Mouse (Mus musculus): ENCODE results near the gene Scgb3a1. TPM values are rescaled to one million over a fixed set of nuclear protein-coding genes. Genes with fewer than 3 reads are reported as not detected.

Scgb3a1 gene
- not detected in 2 replicates for polyA plus RNA-seq (2015; fragmentation: Nextera tagmentation; extraction: Ambion mirVana)

GRCm38 (mm10) chr11:49663310-49663709 is at the start of gene Scgb3a1:
Gene Scgb3a1, plus strand, starts transcription at chr11:49663610.
- Histone ChIP-seq H3K4me3 (replicated peaks) (no peak within 1 kb of the TSS), H3K4me1 (no peaks in the 10 kb centered on the region), H3K27me3 (no peaks in the 10 kb centered on the region), H3K27ac (no peak within 1 kb of the TSS), H3K9ac (no peak within 1 kb of the TSS), H3K9me3 (replicated peaks) (no peaks in the 10 kb centered on the region), H3K36me3 (peaks cover 4% of the 10 kb centered on the region; the same call in 1 of the 2 replicates), H3K4me2 (no peak within 1 kb of the TSS)
- 73% methylated on average over 5 of the region's 5 CpGs for WGBS
- no peak for ATAC-seq (replicated peaks; ENCODE audit: low FRiP score)

GRCm38 (mm10) chr11:49615856-49616725 is 47.3 kb upstream of the Scgb3a1 start:
- Histone ChIP-seq H3K9me3 (replicated peaks) (no peaks in the 10 kb centered on the region), H3K27me3 (peaks cover 24% of the 10 kb centered on the region), H3K27ac (no peak overlapping the region), H3K4me2 (no peak overlapping the region), H3K4me1 (peaks cover 7% of the 10 kb centered on the region; the same call in 1 of the 2 replicates), H3K9ac (no peak overlapping the region), H3K36me3 (no peaks in the 10 kb centered on the region), H3K4me3 (replicated peaks) (no peak overlapping the region)
- ATAC-seq (replicated peaks; ENCODE audit: low FRiP score): no peak
- WGBS: 85% methylated on average over 10 of the region's 10 CpGs

- no peak for ATAC-seq (replicated peaks; ENCODE audit: low FRiP score)
- Histone ChIP-seq H3K4me2 (no peak overlapping the region), H3K36me3 (no peaks in the 10 kb centered on the region), H3K27ac (no peak overlapping the region), H3K27me3 (peaks cover 10% of the 10 kb centered on the region), H3K9ac (no peak overlapping the region), H3K4me1 (peaks cover under 1% of the 10 kb centered on the region; the same call in 1 of the 2 replicates), H3K9me3 (replicated peaks) (no peaks in the 10 kb centered on the region), H3K4me3 (replicated peaks) (no peak overlapping the region)
- WGBS: 71% methylated on average over 8 of the region's 8 CpGs
These were observed 44.9 kb upstream of the Scgb3a1 start for GRCm38 (mm10) chr11:49618476-49618875.

GRCm38 (mm10) chr11:49621953-49622352 is 41.5 kb upstream of the Scgb3a1 start:
- H3K4me2 ChIP-seq: no peak overlapping the region
- H3K4me1 ChIP-seq: peaks cover 4% of the 10 kb centered on the region; the same call in 1 of the 2 replicates
- no peaks in the 10 kb centered on the region for H3K27me3 ChIP-seq
- H3K9ac ChIP-seq: no peak overlapping the region
- ATAC-seq (replicated peaks; ENCODE audit: low FRiP score): no peak
- no peak overlapping the region for H3K27ac ChIP-seq
- H3K9me3 ChIP-seq (replicated peaks): no peaks in the 10 kb centered on the region
- H3K36me3 ChIP-seq: no peaks in the 10 kb centered on the region
- no peak overlapping the region for H3K4me3 ChIP-seq (replicated peaks)
- WGBS: 74% methylated on average over 5 of the region's 5 CpGs

- no peaks in the 10 kb centered on the region for H3K9me3 ChIP-seq (replicated peaks)
- no peaks in the 10 kb centered on the region for H3K27me3 ChIP-seq
- WGBS: 91% methylated on average over 3 of the region's 3 CpGs
- H3K27ac ChIP-seq: no peak overlapping the region
- no peak for ATAC-seq (replicated peaks; ENCODE audit: low FRiP score)
- peaks cover 4% of the 10 kb centered on the region; the same call in 1 of the 2 replicates for H3K4me1 ChIP-seq
- no peak overlapping the region for H3K9ac ChIP-seq
- H3K4me2 ChIP-seq: no peak overlapping the region
- H3K4me3 ChIP-seq (replicated peaks): no peak overlapping the region
- H3K36me3 ChIP-seq: no peaks in the 10 kb centered on the region
These were observed 39.3 kb upstream of the Scgb3a1 start for GRCm38 (mm10) chr11:49624156-49624555.

GRCm38 (mm10) chr11:49625863-49626262 is 37.5 kb upstream of the Scgb3a1 start:
- no peak overlapping the region for H3K9ac ChIP-seq
- no peak overlapping the region for H3K4me3 ChIP-seq (replicated peaks)
- H3K4me1 ChIP-seq: peaks cover 4% of the 10 kb centered on the region; the same call in 1 of the 2 replicates
- H3K27ac ChIP-seq: no peak overlapping the region
- 64% methylated on average over 15 of the region's 15 CpGs for WGBS
- H3K36me3 ChIP-seq: no peaks in the 10 kb centered on the region
- no peak for ATAC-seq (replicated peaks; ENCODE audit: low FRiP score)
- H3K27me3 ChIP-seq: no peaks in the 10 kb centered on the region
- H3K4me2 ChIP-seq: no peak overlapping the region
- no peaks in the 10 kb centered on the region for H3K9me3 ChIP-seq (replicated peaks)

GRCm38 (mm10) chr11:49626748-49627147 is 36.7 kb upstream of the Scgb3a1 start:
- Histone ChIP-seq H3K4me1 (peaks cover 4% of the 10 kb centered on the region; the same call in 1 of the 2 replicates), H3K27me3 (0 out of 2 replicates have a peak, but pooled peaks cover under 1% of the 10 kb centered on the region), H3K4me3 (replicated peaks) (no peak overlapping the region), H3K9me3 (replicated peaks) (no peaks in the 10 kb centered on the region), H3K36me3 (no peaks in the 10 kb centered on the region), H3K4me2 (no peak overlapping the region), H3K27ac (no peak overlapping the region), H3K9ac (no peak overlapping the region)
- ATAC-seq (replicated peaks; ENCODE audit: low FRiP score): no peak
- WGBS: 54% methylated on average over 8 of the region's 8 CpGs

- no peak for ATAC-seq (replicated peaks; ENCODE audit: low FRiP score)
- Histone ChIP-seq H3K4me3 (replicated peaks) (no peak overlapping the region), H3K36me3 (no peaks in the 10 kb centered on the region), H3K27ac (no peak overlapping the region), H3K4me1 (peaks cover 12% of the 10 kb centered on the region), H3K9ac (no peak overlapping the region), H3K27me3 (peaks cover 39% of the 10 kb centered on the region), H3K4me2 (no peak overlapping the region), H3K9me3 (replicated peaks) (no peaks in the 10 kb centered on the region)
- WGBS: 29% methylated on average over 3 of the region's 3 CpGs
These were observed 32.3 kb upstream of the Scgb3a1 start for GRCm38 (mm10) chr11:49631154-49631553.

- 84% methylated on average over 2 of the region's 2 CpGs for WGBS
- no peaks in the 10 kb centered on the region for H3K36me3 ChIP-seq
- H3K4me1 ChIP-seq: peaks cover 20% of the 10 kb centered on the region
- no peak overlapping the region for H3K4me2 ChIP-seq
- H3K9me3 ChIP-seq (replicated peaks): no peaks in the 10 kb centered on the region
- no peak overlapping the region for H3K27ac ChIP-seq
- ATAC-seq (replicated peaks; ENCODE audit: low FRiP score): no peak
- no peak overlapping the region for H3K4me3 ChIP-seq (replicated peaks)
- peaks cover 50% of the 10 kb centered on the region for H3K27me3 ChIP-seq
- H3K9ac ChIP-seq: no peak overlapping the region
These were observed 31.2 kb upstream of the Scgb3a1 start for GRCm38 (mm10) chr11:49632256-49632655.

- Histone ChIP-seq H3K4me3 (replicated peaks) (peak overlapping the region; percentile 30), H3K27ac (no peak overlapping the region), H3K4me2 (peak overlapping the region; percentile 61), H3K9ac (no peak overlapping the region), H3K9me3 (replicated peaks) (no peaks in the 10 kb centered on the region), H3K27me3 (peaks cover 62% of the 10 kb centered on the region), H3K4me1 (peaks cover 20% of the 10 kb centered on the region), H3K36me3 (no peaks in the 10 kb centered on the region)
- WGBS: 15% methylated on average over 22 of the region's 22 CpGs
- no peak for ATAC-seq (replicated peaks; ENCODE audit: low FRiP score)
These were observed 29.3 kb upstream of the Scgb3a1 start for GRCm38 (mm10) chr11:49634101-49634500.

GRCm38 (mm10) chr11:49635671-49636070 is 27.7 kb upstream of the Scgb3a1 start:
- WGBS: 72% methylated on average over 6 of the region's 6 CpGs
- no peaks in the 10 kb centered on the region for H3K36me3 ChIP-seq
- no peak overlapping the region for H3K4me2 ChIP-seq
- H3K27ac ChIP-seq: no peak overlapping the region
- peaks cover 62% of the 10 kb centered on the region for H3K27me3 ChIP-seq
- H3K9ac ChIP-seq: no peak overlapping the region
- H3K9me3 ChIP-seq (replicated peaks): no peaks in the 10 kb centered on the region
- peaks cover 20% of the 10 kb centered on the region for H3K4me1 ChIP-seq
- ATAC-seq (replicated peaks; ENCODE audit: low FRiP score): no peak
- no peak overlapping the region for H3K4me3 ChIP-seq (replicated peaks)

GRCm38 (mm10) chr11:49636449-49636848 is 27.0 kb upstream of the Scgb3a1 start:
- no peak overlapping the region for H3K9ac ChIP-seq
- H3K4me1 ChIP-seq: peaks cover 20% of the 10 kb centered on the region
- peak overlapping the region; percentile 10 for H3K4me3 ChIP-seq (replicated peaks)
- H3K9me3 ChIP-seq (replicated peaks): no peaks in the 10 kb centered on the region
- H3K4me2 ChIP-seq: peak overlapping the region; percentile 41
- ATAC-seq (replicated peaks; ENCODE audit: low FRiP score): peak; percentile 52
- no peaks in the 10 kb centered on the region for H3K36me3 ChIP-seq
- peaks cover 62% of the 10 kb centered on the region for H3K27me3 ChIP-seq
- no peak overlapping the region for H3K27ac ChIP-seq
- 6% methylated on average over 11 of the region's 11 CpGs for WGBS
